Mouse (Mus musculus) gastrocnemius, adult 2 months (tissue): ENCODE measurements around the gene Zp2. TPM values are rescaled to one million over a fixed set of nuclear protein-coding genes. Genes with fewer than 3 reads are reported as not detected.
A peak's percentile ranks its signal among the peaks of the same experiment; 100 is the strongest.

Experiments used
- DNase-seq: peaks from one replicate; pipeline ENCODE4 v3.0.0; 2022
- H3K27ac ChIP-seq: fragments of 200-600 bp; 2 replicates; pipeline ENCODE4 v1.8.1; 2022; ENCODE audit warnings: mild to moderate bottlenecking
- H3K4me3 ChIP-seq: fragments of 200-600 bp; 2 replicates; pipeline ENCODE4 v1.8.1; 2022; ENCODE audit warnings: mild to moderate bottlenecking, moderate library complexity
- CTCF ChIP-seq: fragments of 200-600 bp; IDR thresholded peaks from 2 replicates; pipeline ENCODE4 v1.8.1; 2022; ENCODE audit warnings: antibody characterized with exemption, mild to moderate bottlenecking, moderate library complexity
- intact Hi-C: fragments of 180-260 bp; cut with DNase I; formaldehyde crosslinking; loops from one replicate; pipeline ENCODE4 v1.15.1; 2025
- total RNA-seq, 2 experiments: library from RNA; stranded (reverse); gene quantifications; 2 replicates each; pipeline ENCODE4 v1.2.3; 2021

The Zp2 gene
- total RNA-seq, 2 experiments from 2014 or later: 0.31 to 0.78 TPM

GRCm38 (mm10) chr7:120173603-120174244, 28.6 kb upstream of the Zp2 start, which contains the start of gene Anks4b:
Gene Anks4b, plus strand, starts transcription at chr7:120173858.
- DNase-seq: no peak
- intact Hi-C loops: no loop called here
- H3K4me3 ChIP-seq: no peak within 1 kb of the TSS
- TF ChIP-seq CTCF: no peak
- H3K27ac ChIP-seq: no peak within 1 kb of the TSS

GRCm38 (mm10) chr7:120172188-120172700, 27.2 kb upstream of the Zp2 start:
- DNase-seq: no peak
- intact Hi-C loops: no loop called here
- TF ChIP-seq CTCF: no peak
- Histone ChIP-seq H3K27ac (no peak overlapping the region), H3K4me3 (no peak overlapping the region)

- no peak overlapping the region for H3K4me3 ChIP-seq
- TF ChIP-seq CTCF: no peak
- no peak for DNase-seq
- intact Hi-C loops: no loop called here
- H3K27ac ChIP-seq: no peak overlapping the region
Measured at GRCm38 (mm10) chr7:120163581-120164251, 18.6 kb upstream of the Zp2 start.

GRCm38 (mm10) chr7:120158121-120158613, 13.1 kb upstream of the Zp2 start:
- no peak overlapping the region for H3K27ac ChIP-seq
- intact Hi-C loops: no loop called here

DNA sequence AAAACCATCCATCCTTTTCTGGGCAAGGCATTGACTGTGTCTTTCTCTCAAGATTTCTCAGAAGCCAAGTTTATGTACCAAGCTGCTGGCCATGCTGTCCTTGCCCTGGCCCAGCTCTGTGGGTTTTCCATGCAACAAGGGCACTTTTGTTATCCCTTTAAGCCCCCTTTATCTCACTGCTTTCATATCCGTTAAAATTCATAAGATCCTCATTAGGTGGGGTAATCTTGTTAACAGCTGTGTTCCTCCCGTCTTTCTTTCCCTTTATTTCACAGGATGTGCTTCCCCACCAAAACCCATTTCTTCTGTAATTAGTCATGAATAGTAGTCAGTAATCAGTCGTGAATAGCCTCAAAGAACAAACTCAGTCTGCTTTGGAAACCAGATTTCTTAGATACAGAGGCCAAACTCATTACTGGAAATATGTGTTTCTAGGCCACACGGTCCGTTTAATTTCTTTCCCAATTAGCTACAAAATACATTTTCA, 12.5 kb upstream of the Zp2 start:
- no peak for DNase-seq
- Histone ChIP-seq H3K27ac (no peak overlapping the region), H3K4me3 (no peak overlapping the region)
- no peak for TF ChIP-seq CTCF
- intact Hi-C loops: no loop called here

More at GRCm38 (mm10) chr7:120158121-120158613, 13.1 kb upstream of the Zp2 start:
- no peak overlapping the region for H3K4me3 ChIP-seq
- no peak for TF ChIP-seq CTCF
- no peak for DNase-seq

- DNase-seq: no peak
- Histone ChIP-seq H3K27ac (no peak overlapping the region), H3K4me3 (no peak overlapping the region)
- intact Hi-C loops: no loop called here
- no peak for TF ChIP-seq CTCF
Measured at GRCm38 (mm10) chr7:120156841-120157409, 11.8 kb upstream of the Zp2 start.

DNA sequence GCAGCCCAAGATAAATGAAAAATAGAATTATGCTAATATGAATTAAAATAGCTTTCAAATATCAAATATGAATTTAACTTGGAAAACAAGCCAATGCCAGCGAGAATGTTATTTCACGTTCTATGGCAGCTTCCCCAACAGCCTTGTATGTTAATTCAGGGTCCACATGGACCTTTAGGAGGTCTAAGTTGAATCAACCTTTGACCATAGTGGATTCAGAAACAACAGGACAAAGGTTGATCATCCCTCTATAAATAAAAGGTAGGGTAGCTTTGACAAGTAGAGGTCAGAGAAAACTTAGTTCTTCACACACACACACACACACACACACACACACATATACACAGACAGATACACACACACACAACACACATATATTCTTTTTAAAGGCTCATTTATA, 5.8 kb upstream of the Zp2 start:
- Histone ChIP-seq H3K4me3 (no peak overlapping the region), H3K27ac (no peak overlapping the region)
- TF ChIP-seq CTCF: no peak
- DNase-seq: no peak
- intact Hi-C loops: no loop called here

GRCm38 (mm10) chr7:120150257-120150656, 5.2 kb upstream of the Zp2 start:
- Histone ChIP-seq H3K4me3 (no peak overlapping the region), H3K27ac (no peak overlapping the region)
- intact Hi-C loops: no loop called here
- DNase-seq: no peak
- TF ChIP-seq CTCF: no peak

GRCm38 (mm10) chr7:120142743-120143142, 2.3 kb downstream of the Zp2 start:
- no peak overlapping the region for H3K27ac ChIP-seq
- intact Hi-C loops: no loop called here
- no peak for DNase-seq

GRCm38 (mm10) chr7:120128951-120129350, 16.1 kb downstream of the Zp2 start:
- intact Hi-C loops: no loop called here
- no peak for TF ChIP-seq CTCF
- DNase-seq: no peak
- Histone ChIP-seq H3K4me3 (no peak overlapping the region), H3K27ac (no peak overlapping the region)

More at GRCm38 (mm10) chr7:120142743-120143142, 2.3 kb downstream of the Zp2 start:
- TF ChIP-seq CTCF: no peak
- H3K4me3 ChIP-seq: no peak overlapping the region

- intact Hi-C loops: no loop called here
Measured at GRCm38 (mm10) chr7:120127686-120128059, 17.4 kb downstream of the Zp2 start.

DNA sequence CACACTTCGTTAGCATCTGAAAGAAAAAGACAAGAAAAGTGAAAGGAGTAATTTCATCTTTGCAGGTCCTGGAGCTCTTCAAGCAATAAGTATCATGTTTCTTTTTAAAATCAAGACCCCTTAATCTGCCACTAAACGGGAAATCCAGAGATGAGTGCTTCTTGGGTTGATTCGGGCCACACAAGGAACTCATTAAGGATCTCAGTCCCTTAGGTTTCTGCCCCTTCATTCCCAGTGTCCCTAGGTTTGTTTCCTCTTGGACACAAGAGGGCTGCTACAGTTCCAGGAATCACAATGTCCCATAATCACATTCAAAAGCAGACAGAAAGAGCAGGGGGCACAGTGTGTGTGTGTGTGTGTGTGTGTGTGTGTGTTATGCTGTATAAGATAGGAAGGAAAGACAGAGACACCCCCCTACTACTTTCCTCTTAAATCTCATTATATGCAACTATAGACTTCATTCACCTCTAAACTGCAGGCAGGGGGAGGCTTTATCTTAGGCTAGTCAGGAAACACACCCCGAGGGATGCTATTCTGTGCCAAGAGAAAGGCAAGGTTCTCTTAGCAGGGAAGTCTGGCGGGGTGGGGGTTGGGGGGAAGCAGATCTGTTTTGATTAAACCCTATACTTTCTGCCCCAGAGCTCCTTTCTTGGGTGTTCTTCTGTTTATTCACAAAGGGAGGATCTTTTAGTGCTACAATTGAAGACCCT, 18.0 kb downstream of the Zp2 start:
- intact Hi-C loops: no loop called here
- TF ChIP-seq CTCF: no peak
- DNase-seq: no peak
- Histone ChIP-seq H3K4me3 (no peak overlapping the region), H3K27ac (no peak overlapping the region)

More at GRCm38 (mm10) chr7:120127686-120128059, 17.4 kb downstream of the Zp2 start:
- no peak overlapping the region for H3K27ac ChIP-seq
- DNase-seq: no peak
- no peak overlapping the region for H3K4me3 ChIP-seq
- TF ChIP-seq CTCF: no peak

DNA sequence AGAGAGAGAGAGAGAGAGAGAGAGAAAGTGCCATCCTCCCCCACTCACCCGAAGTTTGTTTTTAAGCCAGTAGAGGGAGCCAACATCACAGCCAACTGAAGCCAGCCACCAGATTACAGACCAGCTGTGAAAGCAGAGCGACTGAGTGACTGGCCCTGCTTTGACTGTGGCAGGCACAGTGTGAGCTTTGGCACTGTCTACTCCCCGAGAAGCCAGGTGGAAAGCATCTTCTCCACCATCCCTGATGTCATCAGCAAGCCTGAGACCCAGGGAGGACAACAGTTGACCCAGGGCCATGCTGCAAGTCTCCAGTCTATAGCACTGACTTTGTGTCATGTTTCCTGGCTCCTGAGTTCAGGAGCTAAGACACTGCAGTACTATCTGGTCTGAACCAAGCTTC, 20.2 kb downstream of the Zp2 start:
- intact Hi-C loops: loop anchor here (1.0 to 2.0 kb wide), 2 partner anchors 80 to 276 kb away; no protein-coding TSS in a partner anchor
- peak overlapping the region; percentile 10; the same call in 1 of the 2 replicates for H3K27ac ChIP-seq
- DNase-seq: peak; percentile 70
- peak; percentile 78 for TF ChIP-seq CTCF
- no peak overlapping the region for H3K4me3 ChIP-seq
